Mouse (Mus musculus) embryo, embryonic 11.5 days (tissue): ENCODE measurements around the gene Gm49322.
A peak's percentile ranks its signal among the peaks of the same experiment; 100 is the strongest.

ENCODE experiments used
- DNase-seq: peaks from one replicate; pipeline ENCODE4 v3.0.0-alpha.2; 2012; ENCODE audit warnings: low read depth, low spot score

Gm49322 gene

GRCm38 (mm10) chr10:80584045-80584488 lies 21.8 kb upstream of the Gm49322 start:
- no peak for DNase-seq

DNA sequence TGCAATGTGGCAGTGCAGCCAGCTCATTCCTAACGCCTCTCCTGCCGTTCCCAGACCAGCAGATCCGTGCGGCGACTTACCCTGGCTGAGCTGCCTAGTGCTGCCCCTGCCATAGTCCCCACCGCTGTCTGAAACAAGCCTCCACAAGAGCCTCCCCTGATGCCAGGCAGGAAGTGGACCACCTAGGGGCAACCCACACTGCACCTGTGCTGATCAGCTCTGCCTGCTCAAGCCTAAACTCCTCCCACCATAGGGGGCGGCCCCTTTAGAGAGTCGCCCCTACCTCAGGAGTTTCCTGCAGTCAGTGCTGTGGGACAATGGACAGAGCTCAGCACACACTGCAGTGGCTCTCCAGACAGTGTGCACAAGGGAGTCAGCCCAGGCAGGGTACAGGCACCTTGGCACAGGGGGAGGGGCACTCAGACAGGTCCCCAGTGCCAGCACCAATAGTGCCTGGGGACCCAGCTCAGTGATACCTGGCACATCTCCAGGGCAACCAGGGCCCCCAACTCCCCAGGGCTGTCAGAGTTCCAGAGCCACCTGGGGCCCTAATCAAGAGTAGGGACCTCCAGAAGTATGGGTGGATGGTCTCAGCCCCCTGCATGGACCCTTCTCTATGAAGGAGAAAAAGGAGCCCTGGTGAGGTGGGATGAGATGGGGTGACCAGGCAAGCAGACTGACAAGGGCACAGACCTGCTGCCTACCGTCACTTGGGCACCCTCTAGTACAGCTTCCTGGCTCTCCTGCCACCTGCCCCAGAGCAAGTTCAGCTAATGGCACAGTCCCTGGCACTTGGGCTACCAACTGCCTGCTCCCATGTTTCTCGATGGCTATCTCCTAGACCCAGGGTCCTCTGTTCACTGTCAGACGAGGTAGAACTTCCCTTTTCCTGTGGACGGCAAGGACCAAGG lies 20.9 kb upstream of the Gm49322 start:
- no peak for DNase-seq

DNA sequence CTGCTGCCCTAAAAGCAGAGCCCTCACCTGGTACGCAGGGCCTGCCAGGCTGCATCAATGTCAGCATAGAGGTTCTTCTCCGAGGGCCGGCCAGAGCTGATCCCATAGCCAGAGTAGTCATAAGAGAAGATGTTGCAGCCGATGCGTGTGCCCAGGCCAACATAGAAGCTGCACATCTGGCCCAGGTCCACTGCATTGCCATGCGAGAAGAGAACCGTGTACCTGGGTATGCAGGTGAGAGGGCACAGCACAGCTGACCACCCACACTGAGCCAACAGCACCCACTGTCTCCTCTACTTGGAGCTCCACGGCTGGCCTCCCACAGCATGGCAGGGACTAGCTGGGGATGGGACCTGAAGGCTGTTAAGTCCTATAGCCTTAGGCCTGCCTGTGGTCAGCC lies 20.2 kb upstream of the Gm49322 start:
- DNase-seq: no peak

DNA sequence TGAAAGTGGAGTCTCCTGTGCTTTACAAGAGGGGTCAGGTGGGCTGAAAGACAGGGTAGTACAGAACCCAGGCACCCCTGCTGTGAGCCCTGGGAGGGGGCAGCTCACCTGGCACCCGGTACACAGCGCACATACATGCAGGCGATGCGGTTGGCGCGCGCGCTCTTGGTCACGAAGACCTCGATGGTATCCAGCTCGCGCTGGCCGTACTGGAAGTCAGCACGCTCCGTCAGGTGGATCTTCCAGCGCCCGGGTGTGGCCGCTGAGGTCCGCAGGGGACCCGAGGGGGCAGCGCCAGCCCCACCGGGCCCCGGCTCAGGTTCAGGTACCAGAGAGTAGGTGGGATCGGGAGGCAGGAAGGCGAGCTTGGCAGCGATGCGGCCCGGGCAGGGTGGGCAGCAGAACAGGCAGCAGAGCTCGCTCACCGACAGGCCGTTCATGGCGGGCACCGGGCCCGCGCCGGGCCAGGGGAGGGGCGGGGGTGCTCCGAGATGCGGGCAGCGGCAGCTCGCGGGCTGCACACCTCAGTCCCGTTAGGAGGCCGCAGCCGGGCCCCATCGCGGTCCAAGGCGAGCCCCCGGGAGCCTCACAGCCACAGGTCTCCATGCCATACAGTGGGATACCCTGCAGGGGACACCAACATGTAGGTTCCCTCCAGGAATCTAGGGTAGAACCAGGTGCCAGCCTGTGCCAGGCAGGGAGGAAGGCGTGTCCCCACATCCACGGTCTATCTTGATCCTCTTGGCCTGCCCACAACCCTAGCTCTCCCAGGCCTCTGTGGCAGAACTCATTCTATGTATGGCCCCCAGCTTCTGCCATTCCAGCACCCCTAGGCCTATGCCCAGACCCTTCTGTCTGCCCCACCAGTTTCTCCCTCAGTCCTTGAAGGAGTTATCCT lies 19.2 kb upstream of the Gm49322 start:
- no peak for DNase-seq

DNA sequence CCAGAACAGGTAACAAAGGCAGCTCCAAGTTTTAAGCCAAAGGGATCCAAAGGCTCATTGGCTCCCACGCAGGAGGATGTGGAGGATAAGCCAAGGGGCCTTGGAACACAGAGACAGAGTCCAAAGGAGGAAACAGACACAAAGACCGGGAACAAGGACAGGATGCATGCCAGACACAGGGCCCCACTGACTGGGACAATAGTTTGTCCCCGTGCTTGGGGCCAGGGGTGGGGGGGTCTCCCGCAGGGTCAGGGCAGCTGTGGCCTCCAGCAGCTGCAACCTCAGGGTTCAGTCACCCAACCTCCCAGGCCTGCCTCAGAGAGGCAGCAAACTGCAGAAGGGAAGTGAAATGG lies 18.5 kb upstream of the Gm49322 start:
- DNase-seq: no peak

GRCm38 (mm10) chr10:80589127-80589878 lies 16.5 kb upstream of the Gm49322 start:
- DNase-seq: no peak

DNA sequence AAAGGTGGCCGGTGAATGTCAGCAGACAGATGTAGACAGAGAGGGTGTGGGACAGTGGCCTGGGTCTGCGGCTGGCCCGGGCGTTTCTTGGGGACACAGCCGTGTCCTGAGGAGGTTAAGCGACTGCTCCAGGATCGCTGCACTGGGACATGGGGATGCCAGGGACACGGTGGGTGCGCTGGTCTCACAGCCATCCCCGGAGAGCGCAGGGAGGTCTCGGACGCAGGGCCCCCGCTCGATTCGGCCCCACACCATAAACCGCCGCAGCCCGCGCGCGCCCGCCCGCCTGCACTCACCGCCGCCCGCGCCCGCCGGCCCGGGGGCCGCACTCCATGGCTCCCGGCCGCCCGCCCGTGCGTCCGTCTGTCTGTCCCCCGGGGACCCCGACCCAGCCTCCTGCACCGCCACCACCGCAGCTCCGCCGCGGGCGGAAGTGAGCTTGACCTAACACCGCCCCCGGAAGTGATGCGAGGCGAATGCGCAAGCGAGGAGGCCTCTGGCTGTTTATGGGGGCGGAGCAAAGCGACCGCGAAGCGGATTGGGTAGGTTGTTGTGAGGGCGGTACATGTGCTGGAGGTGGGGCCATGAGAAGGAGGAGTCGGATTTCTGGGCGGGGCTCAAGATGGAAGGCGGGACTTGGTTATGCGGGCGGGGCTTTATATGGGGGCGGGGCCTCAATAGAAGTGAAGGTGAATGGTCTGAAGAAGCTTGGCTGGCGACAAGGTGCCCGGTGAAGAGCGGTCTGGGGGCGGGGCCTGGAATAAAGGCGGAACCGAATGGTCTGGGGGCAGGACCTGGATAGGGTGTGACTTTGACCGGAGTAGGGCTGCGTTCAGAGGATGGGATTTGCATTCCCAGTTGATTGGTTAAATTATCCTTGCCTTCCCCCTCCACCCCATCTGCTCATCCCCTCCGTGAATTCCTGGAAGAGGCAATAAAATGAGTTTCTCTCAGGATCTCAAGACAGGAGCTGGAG lies 15.7 kb upstream of the Gm49322 start, which contains the start of gene Abhd17a:
TSS of gene Abhd17a (minus strand) at position 463 of the 976 bp plus-strand sequence.
- DNase-seq: peak; percentile 98

GRCm38 (mm10) chr10:80596318-80596717 lies 9.5 kb upstream of the Gm49322 start:
- DNase-seq: no peak

GRCm38 (mm10) chr10:80602698-80603325 lies 3.0 kb upstream of the Gm49322 start, which contains the start of the genes Scamp4 and Adat3:
Gene Scamp4, plus strand, starts transcription at chr10:80602872.
Gene Adat3, plus strand, starts transcription at chr10:80602880.
- peak; percentile 87 for DNase-seq

DNA sequence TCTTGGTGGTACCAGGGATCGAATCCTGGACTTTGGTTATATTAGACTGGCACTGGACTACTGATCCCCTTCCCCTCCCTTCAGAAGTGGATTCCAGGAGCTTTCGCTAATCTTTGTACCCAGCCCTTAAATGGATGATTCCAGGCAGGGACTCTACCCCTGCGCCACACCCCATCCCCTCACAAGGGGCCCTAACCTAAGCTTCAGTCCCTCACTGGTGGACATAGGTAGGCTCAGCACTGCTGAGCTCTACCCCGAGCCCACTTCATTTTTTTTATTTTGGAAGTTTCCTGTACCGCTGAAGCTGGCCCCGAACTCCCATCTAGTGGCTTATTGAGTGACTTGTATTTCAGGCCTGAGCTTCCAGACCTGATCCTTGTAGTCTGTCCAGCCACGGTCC lies 2.5 kb upstream of the Gm49322 start:
- no peak for DNase-seq

DNA sequence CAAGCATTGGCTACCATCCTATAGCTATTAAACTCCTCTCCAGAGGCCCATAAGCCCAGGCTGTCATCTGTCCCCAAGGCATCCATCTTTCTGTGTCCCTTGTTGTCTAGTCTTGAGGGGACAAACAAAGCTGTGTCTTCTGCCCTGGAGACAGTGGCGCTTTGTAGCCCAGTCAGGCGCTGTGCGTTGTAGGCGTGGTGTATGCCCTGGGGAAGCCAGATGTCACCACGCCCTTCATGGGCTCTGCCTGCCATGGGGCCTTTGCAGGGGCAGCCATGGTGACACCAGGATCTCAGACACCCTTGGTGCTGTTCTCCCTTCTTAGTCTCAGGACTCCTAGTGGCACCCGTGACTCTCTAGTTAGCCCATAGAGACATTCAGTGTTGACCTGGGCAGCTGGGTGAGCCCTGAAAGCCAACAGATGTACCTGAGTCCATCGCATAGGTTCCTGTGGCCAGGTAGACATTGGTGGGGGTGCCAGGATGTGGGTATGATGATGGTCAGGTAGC lies 1.8 kb upstream of the Gm49322 start:
- DNase-seq: no peak

DNA sequence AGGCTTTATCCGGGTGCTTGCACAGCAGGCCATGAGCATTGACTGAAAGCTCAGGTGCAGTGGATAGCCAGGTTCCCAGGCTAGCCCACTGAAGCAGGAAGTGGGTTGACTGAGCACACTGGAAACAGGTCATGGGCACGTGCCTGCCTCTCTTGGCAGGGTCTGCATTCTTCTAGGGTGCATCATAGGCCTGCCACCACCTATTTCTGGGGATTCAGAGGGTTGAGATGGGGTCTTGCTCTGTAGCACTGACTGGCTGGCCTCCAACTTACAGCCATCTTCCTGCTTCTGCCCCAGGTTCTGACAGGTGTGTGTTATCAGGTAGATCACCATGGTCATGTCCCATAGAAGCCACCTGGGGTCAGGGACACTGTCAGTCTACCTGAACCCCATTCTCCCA lies 833 bp upstream of the Gm49322 start:
- DNase-seq: no peak

GRCm38 (mm10) chr10:80606306-80606705 lies 485 bp downstream of the Gm49322 start:
- DNase-seq: no peak

DNA sequence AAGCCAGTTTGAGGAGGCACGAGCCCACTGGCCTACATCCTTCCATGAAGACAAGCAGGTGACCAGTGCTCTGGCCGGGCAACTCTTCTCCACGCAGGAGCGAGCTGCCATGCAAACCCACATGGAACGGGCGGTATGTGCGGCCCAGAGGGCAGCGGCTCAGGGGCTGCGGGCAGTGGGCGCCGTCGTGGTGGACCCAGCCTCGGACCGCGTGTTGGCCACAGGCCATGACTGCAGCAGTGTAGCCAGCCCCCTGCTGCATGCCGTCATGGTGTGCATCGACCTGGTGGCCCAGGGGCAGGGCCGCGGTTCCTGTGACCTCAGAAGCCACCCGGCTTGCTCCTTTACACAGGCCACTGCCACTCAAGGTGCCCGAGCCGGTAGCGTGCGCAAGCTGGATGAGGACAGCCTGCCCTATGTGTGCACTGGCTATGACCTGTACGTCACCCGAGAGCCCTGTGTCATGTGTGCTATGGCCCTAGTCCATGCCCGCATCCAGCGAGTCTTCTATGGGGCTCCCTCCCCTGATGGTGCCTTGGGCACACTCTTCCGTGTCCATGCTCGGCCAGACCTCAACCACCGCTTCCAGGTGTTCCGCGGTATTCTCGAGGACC lies 1.0 kb downstream of the Gm49322 start:
- no peak for DNase-seq

- no peak for DNase-seq
Observed at GRCm38 (mm10) chr10:80608435-80608834, 2.6 kb downstream of the Gm49322 start.

- DNase-seq: no peak
Observed at GRCm38 (mm10) chr10:80609269-80609924, 3.6 kb downstream of the Gm49322 start.

- DNase-seq: no peak
Observed at GRCm38 (mm10) chr10:80610116-80610785, 4.4 kb downstream of the Gm49322 start.

DNA sequence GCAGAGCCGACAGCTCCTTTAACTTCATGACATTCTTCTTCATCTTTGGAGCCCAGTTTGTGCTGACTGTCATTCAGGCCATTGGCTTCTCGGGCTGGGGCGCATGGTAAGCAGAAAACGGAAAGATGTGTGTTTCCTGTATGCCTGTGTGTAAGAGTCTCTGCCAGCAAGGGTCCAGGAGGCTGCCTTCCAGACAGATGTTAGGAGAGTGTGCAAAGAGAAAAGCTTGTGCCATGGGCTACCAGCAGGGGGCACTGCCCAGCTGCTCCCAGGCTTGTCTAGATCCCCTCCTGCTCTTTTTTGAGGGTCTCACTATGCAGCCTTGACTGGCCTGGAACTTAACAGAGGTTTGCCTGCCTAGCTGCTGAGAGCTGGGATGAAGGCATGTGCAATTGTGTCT lies 5.2 kb downstream of the Gm49322 start:
- DNase-seq: no peak
